Mouse (Mus musculus) MEL (cell line): ENCODE data around the gene Gadd45a. TPM values are rescaled to one million over a fixed set of nuclear protein-coding genes. Genes with fewer than 3 reads are reported as not detected.

Source experiments
- DNase-seq: peaks from one replicate; pipeline ENCODE4 v3.0.0; 2011; ENCODE audit warnings: low read depth, low spot score
- H3K27ac ChIP-seq: 2 replicates; pipeline ENCODE4 v1.5.1; 2012; ENCODE audit warnings: low read depth, mild to moderate bottlenecking, control low read depth, low read length, moderate library complexity; ENCODE audit not compliant: control insufficient read depth
- H3K27me3 ChIP-seq, 2 experiments: fragments of 150-350 bp in 1 of 2; sonication (generic) in 1 of 2; 2 replicates each; pipeline ENCODE4 v1.6.1; 2012; ENCODE audit warnings: low read length in 2 of 2, mild to moderate bottlenecking in 2 of 2, improper control_type of control experiment in 1 of 2, moderate library complexity in 1 of 2; ENCODE audit not compliant: insufficient read depth in 2 of 2, control insufficient read depth in 1 of 2
- H3K36me3 ChIP-seq, 2 experiments: 2 replicates each; pipeline ENCODE4 v1.6.1; 2012 to 2014; ENCODE audit warnings: low read length in 2 of 2, improper control_type of control experiment in 1 of 2, inconsistent platforms in 1 of 2, mild to moderate bottlenecking in 1 of 2; ENCODE audit not compliant: insufficient read depth in 2 of 2, control insufficient read depth in 1 of 2
- H3K4me1 ChIP-seq, 2 experiments: fragments of 150-350 bp in 1 of 2; sonication (generic) in 1 of 2; 2 replicates each; pipeline ENCODE4 v1.6.1; 2012; ENCODE audit warnings: low read length in 2 of 2, improper control_type of control experiment in 1 of 2, mild to moderate bottlenecking in 1 of 2; ENCODE audit not compliant: insufficient read depth in 2 of 2, control insufficient read depth in 1 of 2
- H3K4me3 ChIP-seq, 2 experiments: fragments of 150-350 bp in 1 of 2; sonication (generic) in 1 of 2; 2 replicates each; pipeline ENCODE4 v1.5.1; 2012; ENCODE audit warnings: low read depth in 2 of 2, low read length in 2 of 2, mild to moderate bottlenecking in 2 of 2, moderate library complexity in 2 of 2, control low read depth in 1 of 2, improper control_type of control experiment in 1 of 2; ENCODE audit not compliant: control insufficient read depth in 1 of 2, insufficient read depth in 1 of 2
- H3K79me2 ChIP-seq: 2 replicates; pipeline ENCODE4 v1.6.1; 2012; ENCODE audit warnings: mild to moderate bottlenecking, low read length, moderate library complexity; ENCODE audit not compliant: control insufficient read depth, poor library complexity, insufficient read depth
- H3K9ac ChIP-seq: 2 replicates; pipeline ENCODE4 v1.6.1; 2012; ENCODE audit warnings: low read depth, mild to moderate bottlenecking, control low read depth, low read length, moderate library complexity; ENCODE audit not compliant: control insufficient read depth, poor library complexity, severe bottlenecking
- H3K9me3 ChIP-seq: fragments of 150-350 bp; sonication (generic); replicated peaks from 2 replicates; pipeline ENCODE4 v1.6.1; 2012; ENCODE audit warnings: mild to moderate bottlenecking, low read length, improper control_type of control experiment, moderate library complexity; ENCODE audit not compliant: insufficient read depth
- CTCF ChIP-seq, 3 experiments: IDR thresholded peaks in 2 of 3; conservative IDR thresholded peaks in 1 of 3; 2 replicates each; pipeline ENCODE4 v1.5.1; 2011 to 2012; ENCODE audit warnings: low read length in 3 of 3, low read depth in 2 of 3, mild to moderate bottlenecking in 2 of 3, improper control_type of control experiment in 1 of 3, inconsistent platforms in 1 of 3, mixed read lengths in 1 of 3, moderate library complexity in 1 of 3; ENCODE audit not compliant: control insufficient read depth in 1 of 3, insufficient read depth in 1 of 3, poor library complexity in 1 of 3, severe bottlenecking in 1 of 3
- EP300 ChIP-seq, 2 experiments: IDR thresholded peaks; 2 replicates each; pipeline ENCODE4 v1.6.1; 2011; ENCODE audit warnings: improper control_type of control experiment in 2 of 2, low read length in 2 of 2, low read depth in 1 of 2, mild to moderate bottlenecking in 1 of 2
- ETS1 ChIP-seq: IDR thresholded peaks from 2 replicates; pipeline ENCODE4 v1.6.1; 2012; ENCODE audit warnings: low read depth, mild to moderate bottlenecking, inconsistent platforms, low read length, improper control_type of control experiment, moderate library complexity
- MAZ ChIP-seq: IDR thresholded peaks from 2 replicates; pipeline ENCODE4 v1.6.1; 2012; ENCODE audit warnings: low read depth, mild to moderate bottlenecking, inconsistent platforms, low read length, improper control_type of control experiment
- MXI1 ChIP-seq: IDR thresholded peaks from 2 replicates; pipeline ENCODE4 v1.6.1; 2011; ENCODE audit warnings: mild to moderate bottlenecking, low read depth, low read length, improper control_type of control experiment
- MYC ChIP-seq: IDR thresholded peaks from 2 replicates; pipeline ENCODE4 v1.6.1; 2011; ENCODE audit warnings: low read depth, mild to moderate bottlenecking, low read length, improper control_type of control experiment, moderate library complexity
- NELFE ChIP-seq: IDR thresholded peaks from 2 replicates; pipeline ENCODE4 v1.6.1; 2011; ENCODE audit warnings: low read depth, low read length, improper control_type of control experiment
- NRF1 ChIP-seq: IDR thresholded peaks from 2 replicates; pipeline ENCODE4 v1.6.1; 2014; ENCODE audit warnings: low read depth, mild to moderate bottlenecking, inconsistent platforms, low read length, improper control_type of control experiment, moderate library complexity; ENCODE audit not compliant: poor library complexity, insufficient read depth, severe bottlenecking
- SIN3A ChIP-seq: IDR thresholded peaks from 2 replicates; pipeline ENCODE4 v1.6.1; 2012; ENCODE audit warnings: low read length, improper control_type of control experiment, inconsistent platforms
- USF1 ChIP-seq: IDR thresholded peaks from 2 replicates; pipeline ENCODE4 v1.6.1; 2014; ENCODE audit warnings: low read depth, mild to moderate bottlenecking, inconsistent platforms, low read length, improper control_type of control experiment, moderate library complexity
- ZC3H11A ChIP-seq: IDR thresholded peaks from 2 replicates; pipeline ENCODE4 v1.6.1; 2012; ENCODE audit warnings: low read depth, mild to moderate bottlenecking, inconsistent platforms, low read length, improper control_type of control experiment
- polyA plus RNA-seq, 2 experiments: library from polyadenylated mRNA; stranded (reverse) in 1 of 2; unstranded in 1 of 2; fragments of >175 nt in 1 of 2; fragments of >200 nt in 1 of 2; gene quantifications; 2 replicates each; pipeline versions ENCODE4 v1.2.1 to v1.2.4; 2012; ENCODE audit warnings: low replicate concordance in 2 of 2, low read depth in 1 of 2; ENCODE audit not compliant: insufficient read length in 2 of 2, insufficient read depth in 1 of 2, missing spikeins in 1 of 2
- total RNA-seq: library from RNA; depleted of rRNA; stranded (reverse); fragments of 300-350 nt; gene quantifications from 2 replicates; pipeline ENCODE4 v1.2.3, GENCODE M21; 2012

Gadd45a gene
- total and polyA plus RNA-seq, 3 experiments: 18.1 to 37.4 TPM; not detected in 1

DNA sequence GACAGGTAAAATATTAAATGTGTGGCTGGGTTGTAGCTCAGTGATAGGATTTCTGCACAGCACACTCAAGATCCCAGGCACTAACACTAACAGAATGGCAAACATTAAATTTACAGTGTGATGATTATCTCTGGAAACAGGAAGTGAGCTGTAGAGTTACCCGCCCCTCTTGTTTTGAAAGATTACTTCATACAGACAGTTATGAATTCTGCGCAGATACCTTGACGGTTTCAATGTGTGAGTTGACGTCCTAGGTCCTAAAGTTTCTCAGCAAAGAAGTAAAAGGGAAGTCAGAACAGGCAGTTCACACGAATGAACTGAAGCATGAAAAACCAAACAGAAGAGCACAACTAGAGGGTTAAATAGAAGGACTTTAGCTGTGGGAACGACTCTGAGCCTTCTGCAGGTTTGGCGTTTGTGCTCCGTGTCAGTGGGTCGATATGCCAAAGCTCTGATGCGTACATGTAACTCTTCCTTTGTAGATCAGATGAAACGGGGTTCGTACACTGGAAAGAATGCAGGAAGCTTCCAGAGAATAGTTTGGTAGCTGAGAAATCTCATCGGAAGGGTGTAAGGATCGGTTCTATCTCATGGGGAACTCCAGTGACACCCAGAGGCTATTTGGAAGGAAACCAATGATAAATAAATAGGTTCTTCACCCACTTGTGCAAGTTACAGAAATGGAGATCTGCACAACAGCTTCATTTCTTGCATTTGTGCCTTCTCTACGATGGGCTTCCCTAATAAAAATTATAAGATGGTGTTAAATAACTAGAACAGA, 19.0 kb upstream of the Gadd45a start (continued):
- TF ChIP-seq NRF1: peak; percentile 44; the same call in 1 of the 2 replicates
- TF ChIP-seq CTCF (IDR thresholded peaks at IDR 0.05 in 2 of 3, conservative IDR thresholded peaks at IDR 0.05 in 1 of 3; ENCODE audit: control insufficient read depth in 1 of 3, insufficient read depth in 1 of 3, low read depth in 2 of 3, low read length in 3 of 3, poor library complexity in 1 of 3, severe bottlenecking in 1 of 3): peak in 1 of 3 experiments; percentile 26; a peak in 2 of 6 replicates
- peak; percentile 59; the same call in 1 of the 2 replicates for TF ChIP-seq MXI1
- TF ChIP-seq MYC: 0 out of 2 replicates have a peak, but pooled peaks have one; percentile 25
- peak; percentile 62; the same call in 1 of the 2 replicates for TF ChIP-seq SIN3A

DNA sequence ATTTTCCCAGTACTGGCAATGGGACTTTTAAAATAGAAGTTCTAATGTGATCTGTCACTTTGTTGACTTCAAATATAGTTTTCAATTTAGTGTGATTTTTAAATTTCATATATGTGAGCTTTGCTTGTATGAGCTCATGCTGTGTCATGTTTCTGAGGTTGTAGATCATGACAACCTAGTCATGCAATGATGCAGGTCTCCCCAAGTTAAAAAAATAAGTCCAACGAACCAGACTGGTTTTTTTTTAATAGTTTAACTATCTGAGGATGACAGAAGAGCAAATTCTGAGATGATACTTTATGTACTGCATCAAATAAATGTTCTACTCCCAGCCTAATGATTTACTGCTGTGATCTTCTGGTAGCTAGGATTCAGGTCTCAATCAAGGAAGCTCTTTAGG, 12.8 kb upstream of the Gadd45a start:
- no peaks in the 10 kb centered on the region for H3K79me2 ChIP-seq
- no peak overlapping the region for H3K27ac ChIP-seq
- H3K9ac ChIP-seq: no peak overlapping the region
- no peak for DNase-seq
- H3K27me3 ChIP-seq: no peaks in the 10 kb centered on the region
- no peaks in the 10 kb centered on the region for H3K9me3 ChIP-seq
- peaks cover 8 to 12% of the 10 kb centered on the region in 2 experiments for H3K4me1 ChIP-seq
- TF ChIP-seq ZC3H11A: no peak
- no peak overlapping the region for H3K4me3 ChIP-seq
- peaks cover 0 to 27% of the 10 kb centered on the region in 2 experiments; a peak in 2 of 4 replicates for H3K36me3 ChIP-seq

DNA sequence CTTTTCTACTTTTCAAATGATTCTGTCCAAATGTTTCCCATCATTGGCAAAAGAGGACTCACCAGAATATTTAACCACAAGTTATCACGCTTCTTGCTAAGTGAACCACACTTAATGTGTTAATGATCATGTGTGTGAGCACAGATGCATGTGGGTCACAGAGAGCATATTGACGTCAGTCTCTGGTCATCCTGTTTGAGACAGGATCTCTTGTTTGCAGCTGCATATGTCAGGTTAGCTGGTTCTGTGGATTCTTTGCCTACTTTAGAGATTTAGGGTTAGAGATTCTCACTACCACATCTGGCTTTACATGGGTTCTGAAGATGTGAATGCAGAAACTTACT, 12.4 kb upstream of the Gadd45a start:
- TF ChIP-seq ETS1 (0 out of 2 replicates have a peak, but pooled peaks have one; percentile 2), MAZ (no peak)
- Histone ChIP-seq H3K4me3 (no peak overlapping the region), H3K27ac (no peak overlapping the region), H3K27me3 (no peaks in the 10 kb centered on the region), H3K9me3 (no peaks in the 10 kb centered on the region), H3K36me3 (peaks cover 0 to 30% of the 10 kb centered on the region in 2 experiments; a peak in 2 of 4 replicates), H3K9ac (no peak overlapping the region), H3K79me2 (no peaks in the 10 kb centered on the region), H3K4me1 (peaks cover 11 to 13% of the 10 kb centered on the region in 2 experiments)
- DNase-seq: no peak

DNA sequence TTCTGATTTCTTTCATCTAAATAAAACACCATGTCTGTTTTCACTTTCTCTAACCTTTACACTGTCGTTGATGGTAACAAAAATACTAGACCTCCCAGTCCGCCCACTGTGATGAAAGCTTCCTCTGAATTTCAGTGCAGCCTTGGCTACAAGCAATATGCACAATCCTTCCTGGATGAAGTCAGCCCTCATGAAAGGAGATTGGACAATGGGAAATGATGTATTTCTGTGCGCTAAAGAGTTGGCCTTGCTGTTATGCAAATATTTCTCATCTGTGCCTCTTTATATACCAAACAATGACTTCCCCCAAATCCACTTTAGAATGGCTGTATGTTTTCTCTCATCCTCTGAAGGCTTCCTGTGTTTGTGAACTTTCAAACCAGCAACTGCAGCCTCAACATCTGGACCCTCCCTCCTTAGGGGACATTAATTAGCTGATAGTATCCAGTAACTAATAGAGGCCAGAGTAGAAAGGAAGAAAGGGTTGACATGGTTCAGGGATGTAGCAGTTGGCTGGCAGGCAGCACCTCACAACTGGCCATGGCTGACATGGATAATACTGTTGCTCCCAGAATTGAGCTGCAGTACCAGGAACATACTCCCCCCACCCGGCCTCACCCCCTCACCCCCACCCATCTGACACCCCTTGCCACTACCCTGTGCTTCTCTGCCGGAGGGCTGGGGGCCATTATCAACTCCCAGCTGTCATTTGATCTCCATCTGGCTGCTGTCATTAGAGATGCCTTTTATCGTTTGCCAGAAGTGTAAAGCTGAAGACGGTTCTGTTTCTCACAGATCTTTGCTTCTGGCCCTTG, 11.8 kb upstream of the Gadd45a start:
- no peaks in the 10 kb centered on the region for H3K9me3 ChIP-seq
- peaks cover 11 to 13% of the 10 kb centered on the region in 2 experiments for H3K4me1 ChIP-seq
- DNase-seq: no peak
- H3K27me3 ChIP-seq: no peaks in the 10 kb centered on the region
- no peak overlapping the region for H3K27ac ChIP-seq
- H3K4me3 ChIP-seq: no peak overlapping the region
- H3K36me3 ChIP-seq: peaks cover 0 to 31% of the 10 kb centered on the region in 2 experiments; a peak in 2 of 4 replicates
- TF ChIP-seq NELFE: no peak
- TF ChIP-seq USF1: no peak
- peak in 1 of 2 experiments; percentile 28; a peak in 1 of 4 replicates for TF ChIP-seq EP300 (IDR thresholded peaks at IDR 0.05; ENCODE audit: low read depth in 1 of 2, low read length in 2 of 2)
- TF ChIP-seq ETS1: peak; percentile 48
- no peak for TF ChIP-seq ZC3H11A
- no peak for TF ChIP-seq NRF1
- no peaks in the 10 kb centered on the region for H3K79me2 ChIP-seq
- no peak overlapping the region for H3K9ac ChIP-seq
